Mouse (Mus musculus) stomach, embryonic 14.5 days (tissue): ENCODE data around the gene Spata17. TPM values are rescaled to one million over a fixed set of nuclear protein-coding genes. Genes with fewer than 3 reads are reported as not detected.

Source experiments
- ATAC-seq: fragments of 200-750 bp; cut with Nextera tagmentation; 2 replicates; pipeline ENCODE4 v1.8.0; 2017; ENCODE audit warnings: low read depth, moderate TSS enrichment; ENCODE audit not compliant: insufficient number of reproducible peaks, insufficient read depth, low FRiP score
- H3K27ac ChIP-seq: fragments of 300-500 bp; sonication (generic); 2 replicates; pipeline ENCODE4 v1.5.1; 2014; ENCODE audit warnings: mild to moderate bottlenecking, low read length, moderate library complexity, mixed read lengths
- H3K27me3 ChIP-seq: fragments of 300-500 bp; sonication (generic); 2 replicates; pipeline ENCODE4 v1.6.1; 2014; ENCODE audit warnings: low read length, control low read depth, mixed read lengths; ENCODE audit not compliant: control insufficient read depth, insufficient read depth
- H3K36me3 ChIP-seq: fragments of 300-500 bp; sonication (generic); 2 replicates; pipeline ENCODE4 v1.6.1; 2014; ENCODE audit warnings: mild to moderate bottlenecking, control low read depth, low read length, moderate library complexity, mixed read lengths; ENCODE audit not compliant: control insufficient read depth, insufficient read depth
- H3K4me1 ChIP-seq: fragments of 300-500 bp; sonication (generic); 2 replicates; pipeline ENCODE4 v1.6.1; 2014; ENCODE audit warnings: low read length, control low read depth, mixed read lengths; ENCODE audit not compliant: control insufficient read depth, insufficient read depth
- H3K4me2 ChIP-seq: fragments of 300-500 bp; sonication (generic); replicated peaks from 2 replicates; pipeline ENCODE4 v1.6.1; 2014; ENCODE audit warnings: low read depth, low read length, control low read depth
- H3K4me3 ChIP-seq: fragments of 300-500 bp; sonication (generic); 2 replicates; pipeline ENCODE4 v1.5.1; 2014; ENCODE audit warnings: low read depth, low read length, control low read depth
- H3K9ac ChIP-seq: fragments of 300-500 bp; sonication (generic); replicated peaks from 2 replicates; pipeline ENCODE4 v1.6.1; 2014; ENCODE audit warnings: low read depth, mild to moderate bottlenecking, control low read depth, low read length, moderate library complexity, mixed read lengths
- H3K9me3 ChIP-seq: fragments of 300-500 bp; sonication (generic); 2 replicates; pipeline ENCODE4 v1.6.1; 2016; ENCODE audit warnings: low read depth, low read length, control low read depth; ENCODE audit not compliant: control insufficient read depth
- WGBS: fragments of 180-500 bp; shearing (Covaris S2); extraction: QIAGEN DNeasy Blood & Tissue Kit; methylation state at CpG from one replicate; pipeline ENCODE4 v1.1.7; 2014; 5-methylcytosine and 5-hydroxymethylcytosine counted together
- polyA plus RNA-seq: library from polyadenylated mRNA; unstranded; fragments of >200 nt; fragmentation: Nextera tagmentation; extraction: Ambion mirVana; gene quantifications from 2 replicates; pipeline ENCODE4 v1.2.1, GENCODE M21; 2014

Gene Spata17
- polyA plus RNA-seq, 1 experiment from 2014 or later: 0.61 TPM

- Histone ChIP-seq H3K4me3 (no peak overlapping the region), H3K36me3 (no peaks in the 10 kb centered on the region), H3K4me1 (no peaks in the 10 kb centered on the region), H3K9me3 (no peaks in the 10 kb centered on the region), H3K9ac (no peak overlapping the region), H3K4me2 (no peak overlapping the region), H3K27ac (no peak overlapping the region), H3K27me3 (no peaks in the 10 kb centered on the region)
- 88% methylated on average over 9 of the region's 9 CpGs for WGBS
- no peak for ATAC-seq
These were observed 1.6 kb upstream of the Spata17 start for GRCm38 (mm10) chr1:187216620-187217410.

GRCm38 (mm10) chr1:187210736-187211135 lies 4.5 kb downstream of the Spata17 start:
- no peak overlapping the region for H3K4me2 ChIP-seq
- H3K4me1 ChIP-seq: no peaks in the 10 kb centered on the region
- H3K9me3 ChIP-seq: no peaks in the 10 kb centered on the region
- no peak overlapping the region for H3K9ac ChIP-seq
- H3K4me3 ChIP-seq: no peak overlapping the region
- H3K36me3 ChIP-seq: no peaks in the 10 kb centered on the region
- no peak for ATAC-seq
- H3K27ac ChIP-seq: no peak overlapping the region
- 79% methylated on average over 4 of the region's 4 CpGs for WGBS
- H3K27me3 ChIP-seq: no peaks in the 10 kb centered on the region

DNA sequence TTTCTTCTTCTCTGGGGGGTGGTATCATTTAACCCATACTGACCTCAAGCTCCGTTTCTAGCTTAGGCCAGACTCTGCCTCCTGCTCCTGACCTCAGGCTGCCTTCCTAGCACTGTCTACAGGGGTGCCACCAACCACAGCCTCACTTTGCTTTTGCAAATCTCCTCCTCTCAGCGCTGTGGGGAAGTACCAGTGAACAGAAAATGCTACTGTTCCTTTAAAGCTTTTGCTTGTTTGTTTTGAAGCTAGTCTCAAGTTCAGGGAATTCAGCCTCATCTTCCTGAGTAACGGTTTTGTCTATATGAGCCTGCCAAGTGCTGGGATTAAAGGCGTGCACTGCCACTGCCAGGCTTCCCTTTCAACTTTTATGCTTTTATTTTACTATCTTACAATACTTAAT lies 5.8 kb downstream of the Spata17 start:
- Histone ChIP-seq H3K9me3 (no peaks in the 10 kb centered on the region), H3K9ac (no peak overlapping the region), H3K4me1 (no peaks in the 10 kb centered on the region), H3K36me3 (no peaks in the 10 kb centered on the region), H3K4me2 (no peak overlapping the region), H3K27ac (no peak overlapping the region), H3K4me3 (no peak overlapping the region), H3K27me3 (no peaks in the 10 kb centered on the region)
- WGBS: 41% methylated on average over 4 of the region's 4 CpGs
- ATAC-seq: no peak

GRCm38 (mm10) chr1:187205506-187205905 lies 9.8 kb downstream of the Spata17 start:
- Histone ChIP-seq H3K36me3 (no peaks in the 10 kb centered on the region), H3K4me2 (no peak overlapping the region), H3K4me1 (no peaks in the 10 kb centered on the region), H3K4me3 (no peak overlapping the region), H3K9ac (no peak overlapping the region), H3K27ac (no peak overlapping the region), H3K9me3 (no peaks in the 10 kb centered on the region), H3K27me3 (no peaks in the 10 kb centered on the region)
- WGBS: 77% methylated on average over 6 of the region's 6 CpGs
- ATAC-seq: no peak

DNA sequence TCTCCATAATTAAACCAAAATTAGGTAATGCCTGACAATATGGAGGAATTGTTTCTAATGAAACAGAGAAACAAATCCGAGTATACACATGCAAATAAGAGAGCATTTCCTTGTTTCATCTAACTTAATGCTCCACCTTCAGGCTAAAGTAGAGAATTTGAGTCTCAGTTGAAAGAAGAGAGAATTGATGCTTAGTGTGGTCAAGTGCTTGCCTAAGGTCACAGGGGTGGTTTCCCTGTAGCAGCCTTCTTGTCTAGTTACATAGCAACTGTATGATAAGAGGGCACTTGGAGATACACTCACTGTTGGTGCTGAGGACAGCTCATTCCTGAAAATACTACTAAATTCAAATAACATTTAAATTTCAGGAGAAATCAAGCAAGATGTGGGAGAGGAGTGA lies 36.7 kb downstream of the Spata17 start:
- no peak overlapping the region for H3K4me3 ChIP-seq
- no peaks in the 10 kb centered on the region for H3K36me3 ChIP-seq
- H3K9ac ChIP-seq: no peak overlapping the region
- no peak for ATAC-seq
- H3K27ac ChIP-seq: no peak overlapping the region
- no peaks in the 10 kb centered on the region for H3K4me1 ChIP-seq
- H3K9me3 ChIP-seq: no peaks in the 10 kb centered on the region
- no peaks in the 10 kb centered on the region for H3K27me3 ChIP-seq
- 69% methylated on average over 1 of the region's 1 CpGs for WGBS
- no peak overlapping the region for H3K4me2 ChIP-seq

- Histone ChIP-seq H3K36me3 (no peaks in the 10 kb centered on the region), H3K4me3 (no peak overlapping the region), H3K4me1 (no peaks in the 10 kb centered on the region), H3K27ac (no peak overlapping the region), H3K9ac (no peak overlapping the region), H3K9me3 (no peaks in the 10 kb centered on the region), H3K27me3 (no peaks in the 10 kb centered on the region), H3K4me2 (no peak overlapping the region)
- WGBS: 78% methylated on average over 1 of the region's 1 CpGs
- ATAC-seq: no peak
These were observed 39.3 kb downstream of the Spata17 start for GRCm38 (mm10) chr1:187175991-187176390.

GRCm38 (mm10) chr1:187170361-187170760 lies 44.9 kb downstream of the Spata17 start:
- 58% methylated on average over 3 of the region's 3 CpGs for WGBS
- Histone ChIP-seq H3K9me3 (no peaks in the 10 kb centered on the region), H3K4me3 (no peak overlapping the region), H3K9ac (no peak overlapping the region), H3K27me3 (no peaks in the 10 kb centered on the region), H3K27ac (no peak overlapping the region), H3K36me3 (no peaks in the 10 kb centered on the region), H3K4me2 (no peak overlapping the region), H3K4me1 (no peaks in the 10 kb centered on the region)
- no peak for ATAC-seq

DNA sequence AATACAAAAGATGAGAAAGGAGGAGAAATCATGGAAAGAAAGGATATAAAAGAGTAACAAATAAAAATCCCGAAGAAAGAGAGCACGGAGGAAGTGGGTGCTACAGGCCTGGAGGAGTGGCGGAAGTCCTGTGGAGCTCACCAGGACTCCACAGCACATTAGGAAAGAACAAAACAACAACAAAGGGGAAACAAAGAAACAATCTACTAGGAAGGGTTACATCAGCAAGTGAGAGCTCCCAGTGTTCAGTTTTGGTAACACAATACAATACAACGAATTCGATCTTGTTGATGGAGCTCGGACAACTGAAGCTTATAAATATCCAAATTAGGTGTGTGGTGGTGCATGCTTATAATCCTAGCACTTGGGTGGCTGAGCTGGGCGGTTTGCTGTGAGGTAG lies 45.6 kb downstream of the Spata17 start:
- H3K9ac ChIP-seq: no peak overlapping the region
- 79% methylated on average over 7 of the region's 7 CpGs for WGBS
- ATAC-seq: no peak
- no peaks in the 10 kb centered on the region for H3K36me3 ChIP-seq
- no peaks in the 10 kb centered on the region for H3K27me3 ChIP-seq
- H3K4me3 ChIP-seq: no peak overlapping the region
- H3K4me2 ChIP-seq: no peak overlapping the region
- no peaks in the 10 kb centered on the region for H3K4me1 ChIP-seq
- H3K9me3 ChIP-seq: no peaks in the 10 kb centered on the region
- no peak overlapping the region for H3K27ac ChIP-seq

GRCm38 (mm10) chr1:187163571-187163970 lies 51.7 kb downstream of the Spata17 start:
- H3K4me2 ChIP-seq: no peak overlapping the region
- H3K27ac ChIP-seq: no peak overlapping the region
- H3K9me3 ChIP-seq: no peaks in the 10 kb centered on the region
- no peak for ATAC-seq
- no peak overlapping the region for H3K9ac ChIP-seq
- H3K4me3 ChIP-seq: no peak overlapping the region
- no peaks in the 10 kb centered on the region for H3K4me1 ChIP-seq
- H3K36me3 ChIP-seq: no peaks in the 10 kb centered on the region
- H3K27me3 ChIP-seq: no peaks in the 10 kb centered on the region
